Mouse (Mus musculus) heart, adult 2 months (tissue): ENCODE data around the gene Tac4.

Source experiments
- CTCF ChIP-seq: fragments of 200-600 bp; IDR thresholded peaks from 2 replicates; pipeline ENCODE4 v1.8.1; 2022; ENCODE audit warnings: antibody characterized with exemption, mild to moderate bottlenecking, moderate library complexity
- POLR2A ChIP-seq: fragments of 200-500 bp; IDR thresholded peaks from 2 replicates; pipeline ENCODE4 v1.6.1; 2011; ENCODE audit warnings: mild to moderate bottlenecking, low read depth, low read length, control low read depth; ENCODE audit not compliant: insufficient read depth

GRCm38 (mm10) chr11:95213607-95214006 is 47.7 kb upstream of the Tac4 start:
- no peak for TF ChIP-seq POLR2A
- no peak for TF ChIP-seq CTCF
